Mouse (Mus musculus) limb, embryonic 11.5 days (tissue): ENCODE results near the gene Zscan18. TPM values are rescaled to one million over a fixed set of nuclear protein-coding genes. Genes with fewer than 3 reads are reported as not detected.

ENCODE experiments used
- ATAC-seq: fragments of 200-750 bp; cut with Nextera tagmentation; 2 replicates; pipeline ENCODE4 v1.8.0; 2017; ENCODE audit warnings: low read depth; ENCODE audit not compliant: insufficient number of reproducible peaks, low FRiP score, low TSS enrichment
- DNase-seq: peaks from one replicate; pipeline ENCODE4 v3.0.0-alpha.2; 2015; ENCODE audit warnings: low spot score
- H3K27ac ChIP-seq: fragments of 300-500 bp; sonication (generic); replicated peaks from 2 replicates; pipeline ENCODE4 v1.5.1; 2014; ENCODE audit warnings: low read depth, mild to moderate bottlenecking, low read length
- H3K27me3 ChIP-seq: fragments of 300-500 bp; sonication (generic); 2 replicates; pipeline ENCODE4 v1.6.1; 2014; ENCODE audit warnings: mild to moderate bottlenecking, low read length, mixed read lengths; ENCODE audit not compliant: control insufficient read depth, insufficient read depth
- H3K36me3 ChIP-seq: fragments of 300-500 bp; sonication (generic); 2 replicates; pipeline ENCODE4 v1.6.1; 2014; ENCODE audit warnings: mild to moderate bottlenecking, low read length, moderate library complexity, mixed read lengths; ENCODE audit not compliant: control insufficient read depth, insufficient read depth
- H3K4me1 ChIP-seq: fragments of 300-500 bp; sonication (generic); 2 replicates; pipeline ENCODE4 v1.6.1; 2014; ENCODE audit warnings: low read length, mixed read lengths; ENCODE audit not compliant: control insufficient read depth, insufficient read depth
- H3K4me2 ChIP-seq: fragments of 300-500 bp; sonication (generic); 2 replicates; pipeline ENCODE4 v1.6.1; 2014; ENCODE audit warnings: low read depth, mild to moderate bottlenecking, moderate library complexity; ENCODE audit not compliant: severe bottlenecking
- H3K4me3 ChIP-seq: fragments of 300-500 bp; sonication (generic); 2 replicates; pipeline ENCODE4 v1.5.1; 2014; ENCODE audit warnings: low read depth, low read length
- H3K9ac ChIP-seq: fragments of 300-500 bp; sonication (generic); 2 replicates; pipeline ENCODE4 v1.6.1; 2014; ENCODE audit warnings: mild to moderate bottlenecking, low read length
- H3K9me3 ChIP-seq: fragments of 300-500 bp; sonication (generic); 2 replicates; pipeline ENCODE4 v1.6.1; 2016; ENCODE audit warnings: low read length; ENCODE audit not compliant: control insufficient read depth
- WGBS: fragments of 180-500 bp; shearing (Covaris S2); extraction: QIAGEN DNeasy Blood & Tissue Kit; methylation state at CpG from one replicate; pipeline ENCODE4 v1.1.7; 2014; 5-methylcytosine and 5-hydroxymethylcytosine counted together
- polyA plus RNA-seq: library from polyadenylated mRNA; unstranded; fragments of >200 nt; fragmentation: Nextera tagmentation; extraction: Ambion mirVana; gene quantifications from 2 replicates; pipeline ENCODE4 v1.2.1, GENCODE M21; 2014

The Zscan18 gene
- polyA plus RNA-seq, 1 experiment from 2014 or later = 11.6 TPM

DNA sequence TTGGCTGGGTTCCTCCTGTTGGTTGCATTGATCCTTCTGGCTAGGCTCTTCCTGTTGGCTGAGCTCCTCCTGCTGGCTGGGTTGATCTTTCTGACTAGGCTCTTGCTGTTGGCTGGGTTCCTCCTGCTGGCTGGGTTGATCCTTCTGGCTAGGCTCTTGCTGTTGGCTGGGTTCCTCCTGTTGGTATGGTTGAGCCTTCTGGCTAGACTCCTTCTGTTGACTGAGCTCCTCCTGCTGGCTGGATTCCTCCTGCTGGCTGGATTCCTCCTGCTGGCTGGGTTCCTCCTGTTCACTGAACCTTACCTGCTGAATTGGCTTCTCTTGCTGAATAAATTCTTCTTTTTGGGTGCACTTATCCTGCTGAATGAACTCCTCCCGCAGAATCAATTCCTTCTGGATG, 28.8 kb downstream of the Zscan18 start:
- DNase-seq (no peak), ATAC-seq (no peak)
- WGBS = 94% methylated on average over 1 of the region's 1 CpGs
- H3K36me3 ChIP-seq = 0 out of 2 replicates have a peak, but pooled peaks cover 8% of the 10 kb centered on the region
- H3K4me1 ChIP-seq = 0 out of 2 replicates have a peak, but pooled peaks cover under 1% of the 10 kb centered on the region
- H3K9me3 ChIP-seq = no peaks in the 10 kb centered on the region
- H3K4me2 ChIP-seq = no peak overlapping the region
- H3K27me3 ChIP-seq = no peaks in the 10 kb centered on the region
- H3K27ac ChIP-seq = no peak overlapping the region
- no peak overlapping the region for H3K4me3 ChIP-seq
- no peak overlapping the region for H3K9ac ChIP-seq

DNA sequence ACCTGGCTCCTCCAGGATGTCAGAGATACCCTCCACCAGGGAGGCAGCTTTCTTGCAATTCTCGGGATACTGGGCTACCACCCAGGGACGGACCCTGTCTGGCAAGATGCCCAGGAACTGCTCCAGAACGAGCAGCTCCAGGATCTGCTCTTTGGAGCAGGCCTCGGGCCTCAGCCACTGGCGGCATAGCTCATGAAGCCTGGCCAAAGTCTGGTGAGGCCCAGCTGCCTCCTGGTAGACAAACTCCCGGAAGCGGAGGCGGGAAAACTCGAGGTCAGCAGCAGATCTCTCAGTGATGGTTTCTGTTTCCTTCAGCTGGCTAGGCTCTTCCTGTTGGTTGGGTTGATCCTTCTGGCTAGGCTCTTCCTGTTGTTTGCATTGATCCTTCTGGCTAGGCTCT, 29.3 kb downstream of the Zscan18 start:
- ATAC-seq = no peak
- Histone ChIP-seq H3K9me3 (no peaks in the 10 kb centered on the region), H3K36me3 (peaks cover 8% of the 10 kb centered on the region; the same call in 1 of the 2 replicates), H3K4me2 (no peak overlapping the region), H3K4me1 (no peaks in the 10 kb centered on the region), H3K27me3 (no peaks in the 10 kb centered on the region), H3K4me3 (no peak overlapping the region), H3K27ac (no peak overlapping the region), H3K9ac (no peak overlapping the region)
- WGBS = 93% methylated on average over 9 of the region's 9 CpGs
- DNase-seq = no peak

DNA sequence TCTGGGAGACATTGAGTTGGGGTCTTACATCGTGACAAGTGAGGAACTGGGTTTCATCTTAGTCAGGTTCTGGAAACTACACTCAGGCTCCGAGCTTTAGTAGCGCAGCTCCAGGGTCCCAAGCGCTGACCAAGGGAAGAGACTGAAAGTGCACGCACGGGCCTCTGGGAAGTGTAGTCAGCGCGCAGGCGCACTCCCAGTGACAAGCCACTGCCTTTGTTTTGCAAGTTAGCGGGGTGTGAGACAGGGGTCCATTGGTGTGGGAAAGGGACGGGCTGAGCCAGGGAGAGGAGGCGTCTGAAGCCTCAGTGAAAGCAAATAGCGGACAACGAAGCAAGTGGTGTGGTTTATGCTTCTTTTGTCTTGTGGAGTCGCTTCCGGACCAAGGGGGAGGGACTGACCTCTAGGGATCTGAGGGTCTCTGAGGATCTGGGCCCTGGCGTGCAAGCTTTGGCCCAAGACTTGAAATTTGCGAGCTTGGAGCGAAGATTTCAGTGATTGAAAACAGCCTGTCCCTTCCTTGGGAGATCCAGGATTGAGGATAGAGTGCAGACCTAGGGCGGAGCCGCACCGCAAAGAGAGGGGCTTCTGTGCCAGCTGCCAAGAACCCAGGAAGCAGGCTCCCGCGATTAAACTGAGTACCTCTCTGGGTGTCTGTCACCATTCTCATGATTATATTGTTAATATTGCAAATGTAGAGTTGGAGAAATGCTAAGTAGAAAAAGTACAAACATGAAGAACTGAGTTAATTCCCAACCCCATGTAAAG, 53.8 kb downstream of the Zscan18 start:
- no peaks in the 10 kb centered on the region for H3K36me3 ChIP-seq
- peaks cover 2% of the 10 kb centered on the region; the same call in 1 of the 2 replicates for H3K9me3 ChIP-seq
- no peaks in the 10 kb centered on the region for H3K4me1 ChIP-seq
- H3K9ac ChIP-seq = no peak overlapping the region
- 65% methylated on average over 24 of the region's 24 CpGs for WGBS
- no peak overlapping the region for H3K4me2 ChIP-seq
- H3K27ac ChIP-seq = no peak overlapping the region
- H3K4me3 ChIP-seq = no peak overlapping the region
- H3K27me3 ChIP-seq = no peaks in the 10 kb centered on the region
- DNase-seq = no peak
- no peak for ATAC-seq

DNA sequence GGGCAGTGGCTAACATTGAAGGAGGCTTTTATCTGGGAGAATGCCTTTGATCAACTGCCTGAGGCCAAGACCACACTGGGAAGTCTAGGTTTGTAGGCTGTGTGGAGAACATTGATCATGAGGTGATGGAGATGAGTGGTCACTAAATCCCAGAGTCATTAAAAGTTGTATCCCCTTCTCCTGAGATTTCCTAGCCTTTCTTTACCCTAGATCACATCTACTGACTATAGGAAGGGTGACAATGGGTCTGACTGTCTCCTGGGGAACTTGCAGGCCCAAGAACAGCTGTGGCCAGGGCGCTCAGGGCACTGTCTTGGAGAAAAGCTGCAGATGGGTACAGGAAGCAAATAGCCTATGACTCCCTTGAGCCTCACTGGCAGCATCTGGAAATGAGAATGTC, 68.5 kb downstream of the Zscan18 start, which contains the start of gene Vmn2r56:
Gene Vmn2r56 (minus strand): TSS at position 101 of the 400 bp plus-strand sequence.
- Histone ChIP-seq H3K4me3 (no peak within 1 kb of the TSS), H3K9me3 (0 out of 2 replicates have a peak, but pooled peaks cover 3% of the 10 kb centered on the region), H3K9ac (no peak within 1 kb of the TSS), H3K36me3 (no peaks in the 10 kb centered on the region), H3K27ac (no peak within 1 kb of the TSS), H3K4me2 (no peak within 1 kb of the TSS), H3K27me3 (no peaks in the 10 kb centered on the region), H3K4me1 (no peaks in the 10 kb centered on the region)
- DNase-seq = no peak
- no peak for ATAC-seq
- whole genome bisulfite sequencing = 61% methylated on average over 1 of the region's 1 CpGs

Other genes with a start within 250 kb of the Zscan18 start
- gene Vmn2r53, start 194.8 kb downstream of the Zscan18 start, polyA plus RNA-seq = under 0.01 and 0.01 TPM in 2 replicates
- gene Vmn2r54, start 163.3 kb downstream of the Zscan18 start, polyA plus RNA-seq = not detected in 2 replicates
- not detected in 2 replicates for gene Vmn2r55, start 118.6 kb downstream of the Zscan18 start, polyA plus RNA-seq
- not detected in 2 replicates for gene Vmn2r56, start 68.6 kb downstream of the Zscan18 start, polyA plus RNA-seq
- gene Zfp329, start 15.2 kb upstream of the Zscan18 start, polyA plus RNA-seq = 18.5 and 21.1 TPM in 2 replicates
- 38.3 and 38.4 TPM in 2 replicates for gene Zfp110, start 31.1 kb upstream of the Zscan18 start, polyA plus RNA-seq
- 6.3 and 7.7 TPM in 2 replicates for gene Zfp128, start 77.5 kb upstream of the Zscan18 start, polyA plus RNA-seq
- 28.1 and 29.0 TPM in 2 replicates for gene Zscan22, start 94.2 kb upstream of the Zscan18 start, polyA plus RNA-seq
- 1,067 and 1,071 TPM in 2 replicates for gene Rps5, start 118.7 kb upstream of the Zscan18 start, polyA plus RNA-seq
- gene Rnf225, start 123.8 kb upstream of the Zscan18 start, polyA plus RNA-seq = 0.57 and 0.59 TPM in 2 replicates
- gene Zfp324, start 162.2 kb upstream of the Zscan18 start, polyA plus RNA-seq = 8.2 and 10.2 TPM in 2 replicates
- 7.5 and 10.3 TPM in 2 replicates for gene Zfp446, start 174.2 kb upstream of the Zscan18 start, polyA plus RNA-seq
- not detected in 2 replicates for gene Slc27a5, start 194.6 kb upstream of the Zscan18 start, polyA plus RNA-seq
- 610 and 647 TPM in 2 replicates for gene Trim28, start 195.5 kb upstream of the Zscan18 start, polyA plus RNA-seq
- 30.6 and 31.5 TPM in 2 replicates for gene Zbtb45, start 206.4 kb upstream of the Zscan18 start, polyA plus RNA-seq
- 84.2 and 93.8 TPM in 2 replicates for gene Chmp2a, start 231.2 kb upstream of the Zscan18 start, polyA plus RNA-seq
- gene Ube2m, start 234.6 kb upstream of the Zscan18 start, polyA plus RNA-seq = 199 TPM in 2 replicates